Mouse (Mus musculus): Measurements from ENCODE around the gene Ppdpf. TPM values are rescaled to one million over a fixed set of nuclear protein-coding genes. Genes with fewer than 3 reads are reported as not detected.
A peak's percentile ranks its signal among the peaks of the same experiment; 100 is the strongest.

Ppdpf gene
- polyA plus RNA-seq, 1 experiment from 2014 or later, result 442 TPM

- peak within 1 kb of the TSS; percentile 48 for H3K4me3 ChIP-seq (replicated peaks; ENCODE audit: low read depth, low read length)
- ATAC-seq (ENCODE audit: low FRiP score, low TSS enrichment), result peak; percentile 73
- peak; percentile 86 for DNase-seq
- peaks cover 36% of the 10 kb centered on the region for H3K4me1 ChIP-seq (ENCODE audit: control insufficient read depth, insufficient read depth, low read length)
- peak within 1 kb of the TSS; percentile 88 for H3K27ac ChIP-seq (replicated peaks; ENCODE audit: low read depth, low read length)
- no peaks in the 10 kb centered on the region for H3K27me3 ChIP-seq (ENCODE audit: control insufficient read depth, insufficient read depth, low read length)
- peak within 1 kb of the TSS; percentile 69 for H3K4me2 ChIP-seq (ENCODE audit: low read length)
- 3% methylated on average over 55 of the region's 55 CpGs for WGBS
- H3K36me3 ChIP-seq (ENCODE audit: control insufficient read depth, insufficient read depth, low read length), result peaks cover 8% of the 10 kb centered on the region; the same call in 1 of the 2 replicates
- H3K9ac ChIP-seq (replicated peaks; ENCODE audit: low read length), result peak within 1 kb of the TSS; percentile 73
- no peaks in the 10 kb centered on the region for H3K9me3 ChIP-seq (ENCODE audit: control insufficient read depth, low read length)
These were observed 30.6 kb upstream of the Ppdpf start, which contains the start of gene Eef1a2 for GRCm38 (mm10) chr2:181156248-181157121. TSS of gene Eef1a2 (minus strand) at chr2:181157014.

GRCm38 (mm10) chr2:181157180-181157579 lies 29.9 kb upstream of the Ppdpf start:
- peaks cover 8% of the 10 kb centered on the region; the same call in 1 of the 2 replicates for H3K36me3 ChIP-seq (ENCODE audit: control insufficient read depth, insufficient read depth, low read length)
- peak overlapping the region; percentile 73 for H3K9ac ChIP-seq (replicated peaks; ENCODE audit: low read length)
- 81% methylated on average over 4 of the region's 4 CpGs for WGBS
- H3K27ac ChIP-seq (replicated peaks; ENCODE audit: low read depth, low read length), result peak overlapping the region; percentile 88
- no peaks in the 10 kb centered on the region for H3K9me3 ChIP-seq (ENCODE audit: control insufficient read depth, low read length)
- ATAC-seq (ENCODE audit: low FRiP score, low TSS enrichment) (no peak), DNase-seq (peak; percentile 19)
- H3K4me3 ChIP-seq (replicated peaks; ENCODE audit: low read depth, low read length), result peak overlapping the region; percentile 48
- H3K4me2 ChIP-seq (ENCODE audit: low read length), result peak overlapping the region; percentile 69
- peaks cover 36% of the 10 kb centered on the region for H3K4me1 ChIP-seq (ENCODE audit: control insufficient read depth, insufficient read depth, low read length)
- no peaks in the 10 kb centered on the region for H3K27me3 ChIP-seq (ENCODE audit: control insufficient read depth, insufficient read depth, low read length)

- H3K27ac ChIP-seq (replicated peaks; ENCODE audit: low read depth, low read length), result peak overlapping the region; percentile 88; the same call in 1 of the 2 replicates
- H3K4me2 ChIP-seq (ENCODE audit: low read length), result peak overlapping the region; percentile 69
- H3K4me1 ChIP-seq (ENCODE audit: control insufficient read depth, insufficient read depth, low read length), result peaks cover 36% of the 10 kb centered on the region
- H3K9me3 ChIP-seq (ENCODE audit: control insufficient read depth, low read length), result no peaks in the 10 kb centered on the region
- no peak overlapping the region for H3K4me3 ChIP-seq (replicated peaks; ENCODE audit: low read depth, low read length)
- H3K9ac ChIP-seq (replicated peaks; ENCODE audit: low read length), result no peak overlapping the region
- no peak for ATAC-seq (ENCODE audit: low FRiP score, low TSS enrichment)
- peaks cover 6% of the 10 kb centered on the region; the same call in 1 of the 2 replicates for H3K36me3 ChIP-seq (ENCODE audit: control insufficient read depth, insufficient read depth, low read length)
- no peak for DNase-seq
- WGBS, result 81% methylated on average over 6 of the region's 6 CpGs
- H3K27me3 ChIP-seq (ENCODE audit: control insufficient read depth, insufficient read depth, low read length), result no peaks in the 10 kb centered on the region
These were observed 29.2 kb upstream of the Ppdpf start for GRCm38 (mm10) chr2:181157716-181158302.

GRCm38 (mm10) chr2:181158471-181158870 lies 28.6 kb upstream of the Ppdpf start:
- H3K36me3 ChIP-seq (ENCODE audit: control insufficient read depth, insufficient read depth, low read length), result no peaks in the 10 kb centered on the region
- no peaks in the 10 kb centered on the region for H3K9me3 ChIP-seq (ENCODE audit: control insufficient read depth, low read length)
- no peaks in the 10 kb centered on the region for H3K27me3 ChIP-seq (ENCODE audit: control insufficient read depth, insufficient read depth, low read length)
- H3K27ac ChIP-seq (replicated peaks; ENCODE audit: low read depth, low read length), result no peak overlapping the region
- no peak overlapping the region for H3K4me3 ChIP-seq (replicated peaks; ENCODE audit: low read depth, low read length)
- H3K9ac ChIP-seq (replicated peaks; ENCODE audit: low read length), result no peak overlapping the region
- no peak for DNase-seq
- H3K4me1 ChIP-seq (ENCODE audit: control insufficient read depth, insufficient read depth, low read length), result peaks cover 36% of the 10 kb centered on the region
- no peak for ATAC-seq (ENCODE audit: low FRiP score, low TSS enrichment)
- WGBS, result 82% methylated on average over 2 of the region's 2 CpGs
- no peak overlapping the region for H3K4me2 ChIP-seq (ENCODE audit: low read length)

DNA sequence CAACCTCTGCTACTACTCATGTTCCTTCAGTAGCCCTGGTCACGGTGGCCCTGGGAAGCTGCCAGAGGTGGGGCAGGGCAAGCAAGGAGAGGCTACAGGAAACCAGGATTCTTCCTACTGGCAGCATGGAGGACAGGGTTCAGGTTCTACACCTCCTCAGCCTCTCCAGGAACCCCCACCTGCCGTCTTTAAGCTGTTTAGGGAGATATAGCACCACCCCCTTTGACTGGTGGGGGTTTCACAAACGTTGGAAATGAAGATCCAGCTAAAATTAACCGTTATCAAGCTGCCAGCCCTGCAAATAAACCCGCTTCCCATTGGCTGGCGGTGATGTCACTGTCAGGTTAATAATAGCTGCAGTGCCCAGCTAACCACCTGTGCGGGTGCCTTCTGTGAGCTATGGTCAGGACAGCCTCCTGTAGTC lies 27.9 kb upstream of the Ppdpf start:
- DNase-seq (peak; percentile 34), ATAC-seq (ENCODE audit: low FRiP score, low TSS enrichment) (no peak)
- peak overlapping the region; percentile 77 for H3K27ac ChIP-seq (replicated peaks; ENCODE audit: low read depth, low read length)

DNA sequence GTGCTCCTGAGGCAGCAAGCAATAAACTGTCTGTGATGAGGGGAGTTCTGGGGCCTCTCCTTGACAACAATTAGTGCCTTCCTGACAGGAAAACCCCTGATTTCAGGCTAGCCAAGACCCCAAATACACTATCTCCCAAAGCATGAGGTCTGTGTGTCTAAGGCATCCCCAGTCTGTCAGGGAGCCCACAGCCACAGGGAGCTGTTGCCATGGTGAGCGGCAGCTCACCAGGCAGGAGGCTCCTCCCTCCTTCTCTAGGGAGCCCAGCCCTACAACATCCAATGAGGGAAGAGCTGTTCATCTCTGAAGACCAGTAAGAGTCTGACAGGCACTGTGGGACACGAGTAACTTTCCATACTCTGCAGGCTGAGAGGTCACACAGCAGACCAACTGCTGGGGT lies 27.3 kb upstream of the Ppdpf start:
- H3K4me2 ChIP-seq (ENCODE audit: low read length), result peak overlapping the region; percentile 20
- H3K27me3 ChIP-seq (ENCODE audit: control insufficient read depth, insufficient read depth, low read length), result no peaks in the 10 kb centered on the region
- H3K9me3 ChIP-seq (ENCODE audit: control insufficient read depth, low read length), result no peaks in the 10 kb centered on the region
- peak overlapping the region; percentile 77 for H3K27ac ChIP-seq (replicated peaks; ENCODE audit: low read depth, low read length)
- no peaks in the 10 kb centered on the region for H3K36me3 ChIP-seq (ENCODE audit: control insufficient read depth, insufficient read depth, low read length)
- no peak overlapping the region; the same call in 1 of the 2 replicates for H3K9ac ChIP-seq (replicated peaks; ENCODE audit: low read length)
- no peak overlapping the region for H3K4me3 ChIP-seq (replicated peaks; ENCODE audit: low read depth, low read length)
- DNase-seq, result peak; percentile 84
- H3K4me1 ChIP-seq (ENCODE audit: control insufficient read depth, insufficient read depth, low read length), result peaks cover 36% of the 10 kb centered on the region
- peak; percentile 77 for ATAC-seq (ENCODE audit: low FRiP score, low TSS enrichment)
- 0% methylated on average over 2 of the region's 2 CpGs for WGBS

More for the DNA sequence above, 27.9 kb upstream of the Ppdpf start:
- Histone ChIP-seq H3K4me2 (ENCODE audit: low read length) (no peak overlapping the region; the same call in 1 of the 2 replicates), H3K9ac (replicated peaks; ENCODE audit: low read length) (no peak overlapping the region; the same call in 1 of the 2 replicates), H3K27me3 (ENCODE audit: control insufficient read depth, insufficient read depth, low read length) (no peaks in the 10 kb centered on the region), H3K4me1 (ENCODE audit: control insufficient read depth, insufficient read depth, low read length) (peaks cover 36% of the 10 kb centered on the region), H3K9me3 (ENCODE audit: control insufficient read depth, low read length) (no peaks in the 10 kb centered on the region), H3K36me3 (ENCODE audit: control insufficient read depth, insufficient read depth, low read length) (no peaks in the 10 kb centered on the region), H3K4me3 (replicated peaks; ENCODE audit: low read depth, low read length) (no peak overlapping the region)
- 54% methylated on average over 7 of the region's 7 CpGs for WGBS

DNA sequence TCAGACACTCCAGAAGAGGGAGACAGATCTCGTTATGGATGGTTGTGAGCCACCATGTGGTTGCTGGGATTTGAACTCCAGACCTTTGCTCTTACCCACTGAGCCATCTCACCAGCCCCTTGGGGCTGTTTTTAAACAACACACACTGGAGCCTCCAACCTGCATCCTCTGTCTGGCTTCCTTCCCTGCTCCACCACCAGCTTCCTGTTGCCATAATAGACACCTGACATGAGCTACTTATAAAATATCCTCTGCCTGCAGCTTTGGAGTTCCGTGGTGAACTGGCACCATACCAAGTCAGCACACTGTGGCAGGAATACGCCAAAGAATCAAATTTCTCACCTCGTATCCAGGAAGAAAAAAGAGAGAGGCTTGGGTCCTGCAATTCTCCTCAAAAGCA lies 26.2 kb upstream of the Ppdpf start:
- Histone ChIP-seq H3K27ac (replicated peaks; ENCODE audit: low read depth, low read length) (no peak overlapping the region), H3K9me3 (ENCODE audit: control insufficient read depth, low read length) (no peaks in the 10 kb centered on the region), H3K27me3 (ENCODE audit: control insufficient read depth, insufficient read depth, low read length) (no peaks in the 10 kb centered on the region), H3K4me1 (ENCODE audit: control insufficient read depth, insufficient read depth, low read length) (peaks cover 27% of the 10 kb centered on the region), H3K4me3 (replicated peaks; ENCODE audit: low read depth, low read length) (no peak overlapping the region), H3K4me2 (ENCODE audit: low read length) (no peak overlapping the region), H3K36me3 (ENCODE audit: control insufficient read depth, insufficient read depth, low read length) (no peaks in the 10 kb centered on the region), H3K9ac (replicated peaks; ENCODE audit: low read length) (no peak overlapping the region)
- ATAC-seq (ENCODE audit: low FRiP score, low TSS enrichment) (no peak), DNase-seq (no peak)
- 76% methylated on average over 4 of the region's 4 CpGs for WGBS

DNA sequence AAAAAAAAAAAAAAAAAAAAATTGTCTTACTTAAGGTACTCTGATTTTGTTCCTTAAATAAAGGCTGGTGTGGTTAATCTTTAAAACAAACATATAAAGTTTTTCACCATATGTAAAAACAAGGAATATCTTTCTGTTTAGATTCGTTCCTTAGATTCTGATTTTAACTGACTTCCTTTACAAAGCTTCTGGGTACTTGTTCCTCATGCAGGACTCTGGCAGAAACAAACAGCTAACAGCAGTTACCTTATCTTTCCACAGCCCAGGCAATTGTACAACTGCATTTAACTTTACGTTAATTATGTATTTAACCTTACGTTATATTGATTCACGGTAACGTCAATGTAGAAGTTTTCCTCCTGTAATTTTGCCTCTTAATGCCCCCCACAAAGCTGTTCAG lies 20.6 kb upstream of the Ppdpf start:
- H3K4me1 ChIP-seq (ENCODE audit: control insufficient read depth, insufficient read depth, low read length), result no peaks in the 10 kb centered on the region
- H3K9ac ChIP-seq (replicated peaks; ENCODE audit: low read length), result no peak overlapping the region
- H3K36me3 ChIP-seq (ENCODE audit: control insufficient read depth, insufficient read depth, low read length), result no peaks in the 10 kb centered on the region
- no peak overlapping the region for H3K27ac ChIP-seq (replicated peaks; ENCODE audit: low read depth, low read length)
- no peak overlapping the region for H3K4me2 ChIP-seq (ENCODE audit: low read length)
- H3K4me3 ChIP-seq (replicated peaks; ENCODE audit: low read depth, low read length), result no peak overlapping the region
- 89% methylated on average over 5 of the region's 5 CpGs for WGBS
- H3K9me3 ChIP-seq (ENCODE audit: control insufficient read depth, low read length), result no peaks in the 10 kb centered on the region
- ATAC-seq (ENCODE audit: low FRiP score, low TSS enrichment) (no peak), DNase-seq (no peak)
- H3K27me3 ChIP-seq (ENCODE audit: control insufficient read depth, insufficient read depth, low read length), result no peaks in the 10 kb centered on the region

Measured in midbrain, embryonic 14.5 days (tissue).